Mouse (Mus musculus): ENCODE data around the gene Prdx3. TPM values are rescaled to one million over a fixed set of nuclear protein-coding genes. Genes with fewer than 3 reads are reported as not detected.

The Prdx3 gene
- 76.3 and 98.9 TPM in 2 replicates for polyA plus RNA-seq (2016; fragmentation: Nextera tagmentation; extraction: Ambion mirVana)

DNA sequence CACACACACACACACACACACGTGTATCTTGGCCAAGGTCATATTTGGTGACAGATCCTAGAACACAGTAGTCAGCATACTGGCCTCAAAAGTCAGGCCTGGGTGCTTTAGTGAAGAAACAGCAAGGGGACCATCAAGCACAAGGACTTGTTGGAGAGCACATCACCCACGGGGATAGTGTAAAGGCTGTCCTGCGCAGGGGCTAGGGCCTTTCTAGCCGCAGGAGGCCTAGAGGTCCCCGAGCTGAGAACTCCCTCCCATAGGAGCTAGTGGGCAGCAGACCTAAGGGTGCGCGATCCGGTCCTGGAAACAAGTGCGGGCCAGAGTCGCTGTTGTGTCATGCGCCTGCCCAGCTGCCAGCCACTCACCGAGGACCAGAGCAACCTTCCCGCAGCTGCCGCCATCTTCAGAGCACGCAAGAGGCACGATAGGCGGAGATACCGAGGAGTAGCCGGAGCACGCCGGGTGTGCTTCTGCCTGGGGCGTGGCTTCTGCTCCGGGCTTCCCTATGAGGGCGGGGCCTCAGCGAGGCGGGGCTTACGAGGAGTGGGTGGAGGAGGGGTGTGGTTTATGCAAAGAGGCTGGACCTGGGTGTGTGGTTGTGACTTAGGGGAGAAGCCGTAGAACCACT, at the start of gene Prdx3:
Gene Prdx3 (minus strand): TSS at position 493 of the 631 bp plus-strand sequence.
- Histone ChIP-seq H3K27ac (peak within 1 kb of the TSS; percentile 80), H3K27me3 (ENCODE audit: low read depth, poor library complexity, severe bottlenecking) (no peaks in the 10 kb centered on the region), H3K36me3 (peaks cover 21% of the 10 kb centered on the region), H3K4me1 (peaks cover 12% of the 10 kb centered on the region), H3K4me3 (peak within 1 kb of the TSS; percentile 68), H3K9me3 (replicated peaks) (no peaks in the 10 kb centered on the region)
- DNase-seq (ENCODE audit: low spot score): peak; percentile 90
- WGBS: under 1% methylated on average over 28 of the region's 28 CpGs

DNA sequence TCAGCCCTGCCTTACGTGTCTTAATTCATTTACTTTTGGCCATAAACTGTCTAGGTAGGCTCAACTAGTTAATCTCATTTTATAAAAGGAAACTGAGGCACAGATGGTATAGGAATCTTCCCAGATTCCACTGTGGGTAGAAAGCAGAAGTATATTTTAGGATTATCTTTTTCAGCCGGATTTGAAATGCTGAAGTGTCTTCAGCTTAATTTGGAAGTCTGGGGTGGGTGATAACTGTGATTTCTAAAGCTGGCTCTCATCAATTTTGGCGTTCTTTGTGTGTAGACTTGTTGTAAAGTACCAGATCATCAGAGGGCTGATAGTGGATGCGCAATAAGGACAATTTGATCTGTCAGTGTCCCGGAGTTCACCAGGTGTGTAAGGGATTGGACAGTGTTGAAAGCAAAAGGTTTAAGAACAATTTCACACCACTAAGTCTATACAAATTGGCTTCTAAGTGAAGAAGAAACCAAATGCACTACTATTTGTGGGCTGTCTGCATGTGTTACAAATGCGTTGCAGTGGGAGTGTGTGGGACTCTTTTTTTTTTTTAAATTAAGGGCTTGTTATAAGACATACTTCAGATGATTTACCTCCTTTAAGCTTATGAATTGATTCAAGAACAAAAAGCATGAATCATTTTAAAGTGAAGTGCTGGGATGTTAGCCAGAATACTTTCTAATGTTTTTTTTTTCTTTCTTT, 42.7 kb upstream of the Prdx3 start:
- H3K4me3 ChIP-seq: no peak overlapping the region
- H3K9me3 ChIP-seq (replicated peaks): no peaks in the 10 kb centered on the region
- no peaks in the 10 kb centered on the region for H3K27me3 ChIP-seq (ENCODE audit: low read depth, poor library complexity, severe bottlenecking)
- H3K36me3 ChIP-seq: no peaks in the 10 kb centered on the region
- H3K4me1 ChIP-seq: no peaks in the 10 kb centered on the region
- DNase-seq (ENCODE audit: low spot score): no peak
- WGBS: 91% methylated on average over 6 of the region's 6 CpGs
- no peak overlapping the region for H3K27ac ChIP-seq

- Histone ChIP-seq H3K27me3 (ENCODE audit: low read depth, poor library complexity, severe bottlenecking) (no peaks in the 10 kb centered on the region), H3K4me3 (no peak overlapping the region), H3K36me3 (no peaks in the 10 kb centered on the region), H3K4me1 (no peaks in the 10 kb centered on the region), H3K9me3 (replicated peaks) (no peaks in the 10 kb centered on the region), H3K27ac (no peak overlapping the region)
- WGBS: 90% methylated on average over 3 of the region's 3 CpGs
- DNase-seq (ENCODE audit: low spot score): no peak
Measured at GRCm38 (mm10) chr19:60915862-60916261, 41.5 kb upstream of the Prdx3 start.

GRCm38 (mm10) chr19:60915236-60915635, 40.9 kb upstream of the Prdx3 start:
- Histone ChIP-seq H3K4me1 (no peaks in the 10 kb centered on the region), H3K27me3 (ENCODE audit: low read depth, poor library complexity, severe bottlenecking) (no peaks in the 10 kb centered on the region), H3K4me3 (no peak overlapping the region), H3K9me3 (replicated peaks) (no peaks in the 10 kb centered on the region), H3K36me3 (no peaks in the 10 kb centered on the region), H3K27ac (no peak overlapping the region)
- WGBS: 65% methylated on average over 4 of the region's 4 CpGs
- no peak for DNase-seq (ENCODE audit: low spot score)

DNA sequence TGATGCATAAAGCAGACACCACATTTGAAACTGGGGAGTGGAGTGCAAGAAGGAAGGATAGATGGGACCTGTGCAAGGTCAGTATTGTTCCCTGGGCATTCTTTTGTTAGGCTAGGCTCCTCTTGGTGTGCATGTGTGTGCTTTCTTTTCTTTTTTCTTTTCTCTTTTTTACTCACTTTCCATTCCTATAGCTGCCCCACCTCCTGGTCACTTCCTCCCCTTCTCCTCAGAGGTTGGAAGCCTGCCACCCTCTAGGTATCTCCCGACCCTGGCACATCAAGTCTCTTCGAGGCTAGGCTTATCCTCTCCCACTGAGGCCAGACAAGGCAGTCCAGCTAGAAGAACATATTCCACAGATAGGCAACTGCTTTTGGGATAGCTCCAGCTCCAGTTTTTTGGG, 37.3 kb upstream of the Prdx3 start:
- no peak overlapping the region for H3K4me3 ChIP-seq
- WGBS: 91% methylated on average over 2 of the region's 2 CpGs
- no peak overlapping the region for H3K27ac ChIP-seq

GRCm38 (mm10) chr19:60910304-60910703, 35.9 kb upstream of the Prdx3 start:
- Histone ChIP-seq H3K27ac (no peak overlapping the region), H3K27me3 (ENCODE audit: low read depth, poor library complexity, severe bottlenecking) (no peaks in the 10 kb centered on the region), H3K9me3 (replicated peaks) (no peaks in the 10 kb centered on the region), H3K36me3 (no peaks in the 10 kb centered on the region), H3K4me1 (no peaks in the 10 kb centered on the region), H3K4me3 (no peak overlapping the region)
- DNase-seq (ENCODE audit: low spot score): no peak

More for the DNA sequence above, 37.3 kb upstream of the Prdx3 start:
- no peaks in the 10 kb centered on the region for H3K9me3 ChIP-seq (replicated peaks)
- no peaks in the 10 kb centered on the region for H3K36me3 ChIP-seq
- DNase-seq (ENCODE audit: low spot score): no peak
- H3K27me3 ChIP-seq (ENCODE audit: low read depth, poor library complexity, severe bottlenecking): no peaks in the 10 kb centered on the region
- H3K4me1 ChIP-seq: no peaks in the 10 kb centered on the region

DNA sequence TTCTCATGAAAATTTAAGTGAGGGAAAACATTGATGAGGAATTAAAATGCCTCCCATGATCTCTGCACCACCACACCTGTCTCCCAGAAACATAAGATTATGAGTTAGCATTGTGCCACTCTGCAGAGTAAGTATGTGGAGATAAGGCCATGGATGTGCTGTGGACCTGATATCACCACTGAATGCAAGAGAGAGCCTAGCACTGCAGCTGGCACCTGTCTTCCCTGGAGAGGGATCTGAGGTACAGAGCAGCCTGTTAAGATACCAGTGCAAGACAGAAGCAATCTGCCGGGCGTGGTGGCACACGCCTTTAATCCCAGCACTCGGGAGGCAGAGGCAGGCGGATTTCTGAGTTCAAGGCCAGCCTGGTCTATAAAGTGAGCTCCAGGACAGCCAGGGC, 31.1 kb upstream of the Prdx3 start:
- WGBS: 95% methylated on average over 5 of the region's 5 CpGs
- Histone ChIP-seq H3K9me3 (replicated peaks) (no peaks in the 10 kb centered on the region), H3K4me3 (no peak overlapping the region), H3K27me3 (ENCODE audit: low read depth, poor library complexity, severe bottlenecking) (no peaks in the 10 kb centered on the region), H3K36me3 (0 out of 2 replicates have a peak, but pooled peaks cover 4% of the 10 kb centered on the region), H3K4me1 (no peaks in the 10 kb centered on the region), H3K27ac (no peak overlapping the region)
- DNase-seq (ENCODE audit: low spot score): no peak

DNA sequence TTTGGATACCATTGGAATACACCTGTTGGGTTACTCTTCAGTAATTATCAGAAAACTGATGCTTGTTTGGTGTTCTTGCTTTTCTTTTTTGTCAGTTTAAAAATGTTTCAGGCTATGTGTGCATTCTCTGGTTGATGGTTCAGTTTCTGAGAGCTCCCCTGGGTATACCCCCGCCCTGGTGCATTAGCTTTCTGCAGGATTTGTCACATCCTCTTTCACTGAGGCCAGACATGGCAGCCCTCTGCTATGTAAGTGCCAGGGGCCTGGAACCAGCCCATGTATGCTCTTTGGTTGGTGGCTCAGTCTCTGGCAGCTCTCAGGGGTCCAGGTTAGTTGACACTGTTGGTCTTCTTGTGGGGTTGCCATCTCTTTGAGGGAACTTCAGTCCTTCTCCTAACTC, 29.6 kb upstream of the Prdx3 start:
- no peak overlapping the region for H3K4me3 ChIP-seq
- 92% methylated on average over 1 of the region's 1 CpGs for WGBS
- no peaks in the 10 kb centered on the region for H3K9me3 ChIP-seq (replicated peaks)
- no peak for DNase-seq (ENCODE audit: low spot score)
- H3K36me3 ChIP-seq: 0 out of 2 replicates have a peak, but pooled peaks cover 4% of the 10 kb centered on the region
- no peak overlapping the region for H3K27ac ChIP-seq
- no peaks in the 10 kb centered on the region for H3K27me3 ChIP-seq (ENCODE audit: low read depth, poor library complexity, severe bottlenecking)
- H3K4me1 ChIP-seq: no peaks in the 10 kb centered on the region

- H3K36me3 ChIP-seq: 0 out of 2 replicates have a peak, but pooled peaks cover 4% of the 10 kb centered on the region
- WGBS: 79% methylated on average over 1 of the region's 1 CpGs
- no peak for DNase-seq (ENCODE audit: low spot score)
- H3K4me3 ChIP-seq: no peak overlapping the region
- H3K9me3 ChIP-seq (replicated peaks): no peaks in the 10 kb centered on the region
- no peaks in the 10 kb centered on the region for H3K4me1 ChIP-seq
- no peaks in the 10 kb centered on the region for H3K27me3 ChIP-seq (ENCODE audit: low read depth, poor library complexity, severe bottlenecking)
- no peak overlapping the region for H3K27ac ChIP-seq
Measured at GRCm38 (mm10) chr19:60903139-60903538, 28.8 kb upstream of the Prdx3 start.

GRCm38 (mm10) chr19:60895251-60895880, 21.0 kb upstream of the Prdx3 start:
- WGBS: 44% methylated on average over 3 of the region's 3 CpGs

GRCm38 (mm10) chr19:60891934-60892547, 17.7 kb upstream of the Prdx3 start:
- DNase-seq (ENCODE audit: low spot score): peak; percentile 62
- no peaks in the 10 kb centered on the region for H3K9me3 ChIP-seq (replicated peaks)
- no peaks in the 10 kb centered on the region for H3K27me3 ChIP-seq (ENCODE audit: low read depth, poor library complexity, severe bottlenecking)
- WGBS: 41% methylated on average over 1 of the region's 1 CpGs
- H3K36me3 ChIP-seq: no peaks in the 10 kb centered on the region
- no peak overlapping the region for H3K4me3 ChIP-seq
- peaks cover 20% of the 10 kb centered on the region for H3K4me1 ChIP-seq
- no peak overlapping the region for H3K27ac ChIP-seq

More at GRCm38 (mm10) chr19:60895251-60895880, 21.0 kb upstream of the Prdx3 start:
- Histone ChIP-seq H3K4me3 (no peak overlapping the region), H3K27ac (no peak overlapping the region), H3K9me3 (replicated peaks) (no peaks in the 10 kb centered on the region), H3K36me3 (no peaks in the 10 kb centered on the region), H3K27me3 (ENCODE audit: low read depth, poor library complexity, severe bottlenecking) (no peaks in the 10 kb centered on the region), H3K4me1 (peaks cover 12% of the 10 kb centered on the region; the same call in 1 of the 2 replicates)
- DNase-seq (ENCODE audit: low spot score): no peak

DNA sequence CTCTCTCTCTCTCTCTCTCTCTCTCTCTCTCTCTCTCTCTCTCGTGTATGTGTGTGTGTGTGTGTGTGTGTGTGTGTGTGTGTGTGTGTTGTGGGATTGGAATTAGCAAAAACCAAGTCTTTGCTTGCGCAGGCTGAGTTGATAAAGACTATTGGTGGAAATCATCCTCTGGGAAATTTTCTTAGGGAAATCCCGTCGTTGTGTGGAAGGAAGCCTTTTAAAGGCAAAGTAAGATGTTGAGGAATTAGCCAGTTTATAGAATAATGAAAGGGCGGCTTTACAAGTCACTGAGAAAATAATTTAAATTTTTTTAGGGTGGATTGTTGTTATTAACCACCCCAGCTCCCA, 16.7 kb upstream of the Prdx3 start:
- Histone ChIP-seq H3K4me3 (peak overlapping the region; percentile 84), H3K9me3 (replicated peaks) (no peaks in the 10 kb centered on the region), H3K36me3 (no peaks in the 10 kb centered on the region), H3K27ac (no peak overlapping the region), H3K4me1 (peaks cover 20% of the 10 kb centered on the region), H3K27me3 (ENCODE audit: low read depth, poor library complexity, severe bottlenecking) (no peaks in the 10 kb centered on the region)
- WGBS: 14% methylated on average over 4 of the region's 5 CpGs
- DNase-seq (ENCODE audit: low spot score): no peak
